Mouse (Mus musculus) heart, adult 2 months (tissue): Measurements from ENCODE around the gene A730046J19Rik. TPM values are rescaled to one million over a fixed set of nuclear protein-coding genes. Genes with fewer than 3 reads are reported as not detected.

Source experiments
- DNase-seq, 2 experiments: peaks; one replicate each; pipeline ENCODE4 v3.0.0; 2021
- H3K27ac ChIP-seq: fragments of 200-600 bp; 2 replicates; pipeline ENCODE4 v1.8.1; 2022
- H3K27me3 ChIP-seq: fragments of 200-500 bp; 2 replicates; pipeline ENCODE4 v1.6.1; 2012; ENCODE audit warnings: mild to moderate bottlenecking, low read length, inconsistent platforms, mixed read lengths; ENCODE audit not compliant: control insufficient read depth, insufficient read depth
- H3K36me3 ChIP-seq: fragments of 200-500 bp; 2 replicates; pipeline ENCODE4 v1.6.1; 2012; ENCODE audit warnings: low read length, inconsistent platforms; ENCODE audit not compliant: control insufficient read depth, insufficient read depth
- H3K4me1 ChIP-seq: fragments of 200-500 bp; 2 replicates; pipeline ENCODE4 v1.6.1; 2011; ENCODE audit warnings: low read length; ENCODE audit not compliant: control insufficient read depth, insufficient read depth
- H3K4me3 ChIP-seq: fragments of 200-600 bp; 2 replicates; pipeline ENCODE4 v1.8.1; 2022
- H3K79me2 ChIP-seq: fragments of 200-500 bp; replicated peaks from 2 replicates; pipeline ENCODE4 v1.6.1; 2012; ENCODE audit warnings: mild to moderate bottlenecking, inconsistent platforms, low read length, moderate library complexity, mixed read lengths; ENCODE audit not compliant: control insufficient read depth, insufficient read depth
- H3K9ac ChIP-seq: fragments of 200-500 bp; 2 replicates; pipeline ENCODE4 v1.6.1; 2012; ENCODE audit warnings: low read depth, mild to moderate bottlenecking, control low read depth, inconsistent platforms, low read length, mixed read lengths
- CTCF ChIP-seq: fragments of 200-600 bp; IDR thresholded peaks from 2 replicates; pipeline ENCODE4 v1.8.1; 2022; ENCODE audit warnings: antibody characterized with exemption, mild to moderate bottlenecking, moderate library complexity
- EP300 ChIP-seq: fragments of 200-500 bp; IDR thresholded peaks from 2 replicates; pipeline ENCODE4 v1.6.1; 2011; ENCODE audit warnings: low read depth, low read length, control low read depth; ENCODE audit not compliant: insufficient read depth
- POLR2A ChIP-seq: fragments of 200-500 bp; IDR thresholded peaks from 2 replicates; pipeline ENCODE4 v1.6.1; 2011; ENCODE audit warnings: mild to moderate bottlenecking, low read depth, low read length, control low read depth; ENCODE audit not compliant: insufficient read depth
- WGBS: fragments of 180-500 bp; shearing (Covaris S2); methylation state at CpG from one replicate; pipeline ENCODE4 v1.1.7; 2018; 5-methylcytosine and 5-hydroxymethylcytosine counted together
- intact Hi-C: fragments of 180-260 bp; cut with DNase I; formaldehyde crosslinking; loops from one replicate; pipeline ENCODE4 v1.15.1; 2025
- long read RNA-seq: library from polyadenylated mRNA; stranded (forward); transcript quantifications from one replicate; pipeline ENCODE4 v2.0.0, GENCODE M21; 2021
- polyA plus RNA-seq: library from polyadenylated mRNA; depleted of rRNA; stranded (reverse); fragments of >200 nt; gene quantifications from 2 replicates; pipeline ENCODE4 v1.2.3, GENCODE M21; 2012; rRNA removed
- total RNA-seq, 2 experiments: library from RNA; stranded (reverse); gene quantifications; 2 replicates each; pipeline ENCODE4 v1.2.3; 2021

Gene A730046J19Rik
- total RNA-seq: under 1 TPM; 0.11 to 0.84 TPM
- 0.06 and 0.18 TPM in 2 replicates for polyA plus RNA-seq
- long read RNA-seq: 0 reads

DNA sequence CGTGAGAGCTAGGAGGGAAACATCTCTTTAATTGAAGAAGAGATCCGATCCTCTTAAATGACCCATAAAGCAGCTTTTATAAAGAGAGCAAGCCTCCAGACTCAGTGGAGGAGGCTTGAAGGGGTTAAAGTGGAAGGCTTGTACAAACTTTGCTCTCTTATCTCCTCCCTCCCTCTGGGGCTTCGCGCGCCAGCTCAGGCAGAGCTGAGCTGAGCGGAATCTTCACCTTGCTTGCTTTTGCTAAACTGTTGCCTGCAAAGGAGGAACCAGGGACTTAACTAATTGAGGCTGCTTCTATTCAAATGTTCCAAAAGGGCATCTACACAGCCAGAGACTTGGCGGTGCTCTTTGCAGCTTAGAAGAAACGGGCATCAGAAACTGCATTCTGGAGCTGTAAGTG lies at the start of gene A730046J19Rik:
Gene A730046J19Rik (plus strand): TSS at position 173 of the 400 bp plus-strand sequence.
- H3K36me3 ChIP-seq: no peaks in the 10 kb centered on the region
- no peaks in the 10 kb centered on the region for H3K4me1 ChIP-seq
- no peak for TF ChIP-seq POLR2A
- no peak for TF ChIP-seq EP300
- TF ChIP-seq CTCF: no peak
- H3K9ac ChIP-seq: no peak within 1 kb of the TSS
- no peak within 1 kb of the TSS for H3K27ac ChIP-seq
- DNase-seq: no peak
- no peak within 1 kb of the TSS for H3K4me3 ChIP-seq
- H3K79me2 ChIP-seq: no peaks in the 10 kb centered on the region
- no peaks in the 10 kb centered on the region for H3K27me3 ChIP-seq
- intact Hi-C loops: no loop called here
- WGBS: 27% methylated on average over 8 of the region's 8 CpGs

DNA sequence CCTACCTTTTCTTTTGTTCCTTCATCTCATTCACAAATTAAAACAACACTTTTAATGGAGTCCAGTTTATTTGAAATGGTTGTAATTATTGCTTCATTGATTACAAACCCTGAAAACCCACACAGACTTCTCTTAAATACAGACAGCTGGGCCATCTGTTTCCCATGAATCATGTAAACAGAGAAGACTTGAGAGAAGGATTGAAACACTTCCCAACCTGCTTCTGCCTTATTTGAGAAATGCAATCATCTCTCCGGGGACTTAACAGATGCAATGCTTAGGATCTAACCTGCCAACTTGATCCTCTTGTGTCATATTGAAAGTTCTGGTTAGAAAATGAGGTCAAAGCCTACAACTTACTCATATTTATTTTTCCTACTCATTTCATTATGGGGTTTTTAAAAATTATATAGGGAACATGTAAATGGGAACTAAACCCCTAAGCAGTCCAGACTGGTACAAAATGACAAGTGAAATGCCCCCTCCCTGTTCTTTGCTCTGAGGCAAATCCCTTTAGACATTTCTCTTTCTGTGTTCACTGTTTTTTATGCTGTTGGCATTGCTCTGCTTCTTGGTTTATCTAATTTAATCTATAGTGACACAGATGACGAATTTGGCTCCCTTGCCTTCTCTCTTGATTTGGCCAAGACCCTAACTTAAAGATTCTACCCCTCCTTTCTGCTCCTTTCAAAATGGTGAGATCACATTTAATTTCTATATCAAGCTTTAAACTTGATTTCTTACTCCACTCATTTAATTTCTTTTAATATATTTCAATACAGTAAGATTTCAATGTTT lies 48.7 kb upstream of the A730046J19Rik start:
- H3K4me1 ChIP-seq: no peaks in the 10 kb centered on the region
- H3K9ac ChIP-seq: no peak overlapping the region
- no peak overlapping the region for H3K27ac ChIP-seq
- no peak overlapping the region for H3K4me3 ChIP-seq
- no peaks in the 10 kb centered on the region for H3K36me3 ChIP-seq
- TF ChIP-seq POLR2A (no peak), EP300 (no peak), CTCF (no peak)
- no peaks in the 10 kb centered on the region for H3K27me3 ChIP-seq
- intact Hi-C loops: no loop called here
- no peaks in the 10 kb centered on the region for H3K79me2 ChIP-seq
- WGBS: 56% methylated on average over 2 of the region's 2 CpGs
- DNase-seq: no peak

GRCm38 (mm10) chrX:144136281-144136680 lies 17.2 kb upstream of the A730046J19Rik start:
- Histone ChIP-seq H3K27me3 (no peaks in the 10 kb centered on the region), H3K4me1 (no peaks in the 10 kb centered on the region), H3K79me2 (no peaks in the 10 kb centered on the region), H3K4me3 (no peak overlapping the region), H3K36me3 (no peaks in the 10 kb centered on the region), H3K27ac (no peak overlapping the region), H3K9ac (no peak overlapping the region)
- intact Hi-C loops: no loop called here
- no peak for DNase-seq
- WGBS: 83% methylated on average over 1 of the region's 1 CpGs
- TF ChIP-seq EP300 (no peak), CTCF (no peak), POLR2A (no peak)

DNA sequence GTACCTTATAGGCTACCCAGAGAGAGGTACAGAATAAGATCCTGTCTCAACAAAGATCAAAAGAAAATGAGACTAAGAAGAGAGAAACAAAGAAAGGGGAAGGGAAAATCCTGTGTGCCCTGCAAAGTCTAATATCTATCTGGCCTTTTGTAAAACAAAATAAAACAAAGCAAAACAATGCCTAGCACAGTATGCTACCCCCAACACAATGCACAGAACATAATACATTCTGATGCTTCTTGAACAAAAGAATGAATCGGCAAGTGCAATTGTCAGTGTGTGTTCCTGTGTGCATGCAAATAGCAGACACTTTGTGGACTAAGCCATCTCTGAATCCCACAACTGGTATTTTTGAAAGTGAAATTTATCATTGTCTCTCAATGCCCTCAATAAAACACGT lies 3.5 kb upstream of the A730046J19Rik start:
- no peaks in the 10 kb centered on the region for H3K4me1 ChIP-seq
- H3K79me2 ChIP-seq: no peaks in the 10 kb centered on the region
- no peaks in the 10 kb centered on the region for H3K27me3 ChIP-seq
- no peak for DNase-seq
- no peak overlapping the region for H3K9ac ChIP-seq
- H3K4me3 ChIP-seq: no peak overlapping the region
- intact Hi-C loops: no loop called here
- WGBS: 71% methylated on average over 2 of the region's 2 CpGs
- no peak for TF ChIP-seq CTCF
- TF ChIP-seq EP300: no peak
- TF ChIP-seq POLR2A: no peak
- no peak overlapping the region for H3K27ac ChIP-seq
- no peaks in the 10 kb centered on the region for H3K36me3 ChIP-seq

DNA sequence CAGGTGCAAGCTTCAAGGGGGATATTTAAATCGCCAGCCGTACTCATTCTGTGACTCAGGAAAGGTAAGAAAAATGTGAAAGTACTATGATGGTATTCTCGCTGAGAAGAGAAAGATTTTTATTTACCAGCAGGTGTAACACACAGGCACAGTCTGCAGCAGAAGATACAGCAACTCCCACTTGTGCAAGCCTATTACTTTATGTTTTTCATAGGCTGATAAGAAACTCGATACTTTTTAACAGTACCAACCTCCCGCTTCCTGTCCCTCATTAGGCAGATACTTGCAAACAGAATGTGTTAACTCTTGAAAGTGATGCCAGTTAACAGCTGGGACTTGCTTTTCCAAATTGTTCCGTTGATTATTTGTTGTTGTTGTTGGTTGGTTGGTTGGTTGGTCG lies 616 bp downstream of the A730046J19Rik start:
- TF ChIP-seq CTCF (no peak), EP300 (no peak)
- DNase-seq: no peak
- H3K79me2 ChIP-seq: no peaks in the 10 kb centered on the region

GRCm38 (mm10) chrX:144162936-144163335 lies 9.4 kb downstream of the A730046J19Rik start:
- H3K27me3 ChIP-seq: no peaks in the 10 kb centered on the region
- no peaks in the 10 kb centered on the region for H3K79me2 ChIP-seq
- DNase-seq: no peak
- no peak overlapping the region for H3K27ac ChIP-seq
- H3K9ac ChIP-seq: no peak overlapping the region
- intact Hi-C loops: no loop called here
- no peaks in the 10 kb centered on the region for H3K4me1 ChIP-seq
- WGBS: 40% methylated on average over 5 of the region's 5 CpGs
- TF ChIP-seq CTCF (no peak), POLR2A (no peak), EP300 (no peak)
- no peaks in the 10 kb centered on the region for H3K36me3 ChIP-seq
- H3K4me3 ChIP-seq: no peak overlapping the region

More for the DNA sequence above, 616 bp downstream of the A730046J19Rik start:
- no peaks in the 10 kb centered on the region for H3K4me1 ChIP-seq
- H3K27ac ChIP-seq: no peak overlapping the region
- H3K36me3 ChIP-seq: no peaks in the 10 kb centered on the region
- intact Hi-C loops: no loop called here
- H3K4me3 ChIP-seq: no peak overlapping the region
- 28% methylated on average over 7 of the region's 7 CpGs for WGBS
- H3K27me3 ChIP-seq: no peaks in the 10 kb centered on the region
- H3K9ac ChIP-seq: no peak overlapping the region

Other genes with a start within 250 kb of the A730046J19Rik start
- not detected for gene Dcx, start 220.4 kb upstream of the A730046J19Rik start, total RNA-seq
- gene Dcx, start 220.4 kb upstream of the A730046J19Rik start, polyA plus RNA-seq: not detected in 2 replicates
- gene Alg13, start 164.1 kb downstream of the A730046J19Rik start, total RNA-seq: 1 to 10 TPM; 5.8 TPM
- 2.7 and 3.6 TPM in 2 replicates for gene Alg13, start 164.1 kb downstream of the A730046J19Rik start, polyA plus RNA-seq